Mouse (Mus musculus) limb, embryonic 11.5 days (tissue): ENCODE data around the gene Olfr601. TPM values are rescaled to one million over a fixed set of nuclear protein-coding genes. Genes with fewer than 3 reads are reported as not detected.
"Not testable (repeated sequence)": the region's sequence is repeated elsewhere in the genome, so short reads cannot be mapped to it uniquely, and the experiment has no call there.

Experiments used
- ATAC-seq: fragments of 200-750 bp; cut with Nextera tagmentation; 2 replicates; pipeline ENCODE4 v1.8.0; 2017; ENCODE audit warnings: low read depth; ENCODE audit not compliant: insufficient number of reproducible peaks, low FRiP score, low TSS enrichment
- DNase-seq: peaks from one replicate; pipeline ENCODE4 v3.0.0-alpha.2; 2015; ENCODE audit warnings: low spot score
- H3K27ac ChIP-seq: fragments of 300-500 bp; sonication (generic); replicated peaks from 2 replicates; pipeline ENCODE4 v1.5.1; 2014; ENCODE audit warnings: low read depth, mild to moderate bottlenecking, low read length
- H3K27me3 ChIP-seq: fragments of 300-500 bp; sonication (generic); 2 replicates; pipeline ENCODE4 v1.6.1; 2014; ENCODE audit warnings: mild to moderate bottlenecking, low read length, mixed read lengths; ENCODE audit not compliant: control insufficient read depth, insufficient read depth
- H3K36me3 ChIP-seq: fragments of 300-500 bp; sonication (generic); 2 replicates; pipeline ENCODE4 v1.6.1; 2014; ENCODE audit warnings: mild to moderate bottlenecking, low read length, moderate library complexity, mixed read lengths; ENCODE audit not compliant: control insufficient read depth, insufficient read depth
- H3K4me1 ChIP-seq: fragments of 300-500 bp; sonication (generic); 2 replicates; pipeline ENCODE4 v1.6.1; 2014; ENCODE audit warnings: low read length, mixed read lengths; ENCODE audit not compliant: control insufficient read depth, insufficient read depth
- H3K4me2 ChIP-seq: fragments of 300-500 bp; sonication (generic); 2 replicates; pipeline ENCODE4 v1.6.1; 2014; ENCODE audit warnings: low read depth, mild to moderate bottlenecking, moderate library complexity; ENCODE audit not compliant: severe bottlenecking
- H3K4me3 ChIP-seq: fragments of 300-500 bp; sonication (generic); 2 replicates; pipeline ENCODE4 v1.5.1; 2014; ENCODE audit warnings: low read depth, low read length
- H3K9ac ChIP-seq: fragments of 300-500 bp; sonication (generic); 2 replicates; pipeline ENCODE4 v1.6.1; 2014; ENCODE audit warnings: mild to moderate bottlenecking, low read length
- H3K9me3 ChIP-seq: fragments of 300-500 bp; sonication (generic); 2 replicates; pipeline ENCODE4 v1.6.1; 2016; ENCODE audit warnings: low read length; ENCODE audit not compliant: control insufficient read depth
- WGBS: fragments of 180-500 bp; shearing (Covaris S2); extraction: QIAGEN DNeasy Blood & Tissue Kit; methylation state at CpG from one replicate; pipeline ENCODE4 v1.1.7; 2014; 5-methylcytosine and 5-hydroxymethylcytosine counted together
- polyA plus RNA-seq: library from polyadenylated mRNA; unstranded; fragments of >200 nt; fragmentation: Nextera tagmentation; extraction: Ambion mirVana; gene quantifications from 2 replicates; pipeline ENCODE4 v1.2.1, GENCODE M21; 2014

Olfr601 gene
- polyA plus RNA-seq, result not detected in 2 replicates

GRCm38 (mm10) chr7:103362555-103362954 lies at the start of gene Olfr601:
Gene Olfr601 (minus strand): TSS chr7:103362655.
- ATAC-seq, result no peak
- Histone ChIP-seq H3K9ac (no peak within 1 kb of the TSS), H3K36me3 (no peaks in the 10 kb centered on the region), H3K4me2 (no peak within 1 kb of the TSS), H3K27me3 (no peaks in the 10 kb centered on the region), H3K4me1 (no peaks in the 10 kb centered on the region), H3K27ac (no peak within 1 kb of the TSS), H3K4me3 (no peak within 1 kb of the TSS), H3K9me3 (no peaks in the 10 kb centered on the region)
- WGBS, result 96% methylated on average over 1 of the region's 1 CpGs
- DNase-seq, result no peak

GRCm38 (mm10) chr7:103406521-103407055 lies 44.1 kb upstream of the Olfr601 start:
- not testable (repeated sequence) for H3K4me1 ChIP-seq, H3K4me3 ChIP-seq, DNase-seq, H3K36me3 ChIP-seq, H3K4me2 ChIP-seq, H3K9me3 ChIP-seq, H3K27me3 ChIP-seq, ATAC-seq, H3K9ac ChIP-seq, H3K27ac ChIP-seq
- WGBS, result 77% methylated on average over 3 of the region's 3 CpGs

DNA sequence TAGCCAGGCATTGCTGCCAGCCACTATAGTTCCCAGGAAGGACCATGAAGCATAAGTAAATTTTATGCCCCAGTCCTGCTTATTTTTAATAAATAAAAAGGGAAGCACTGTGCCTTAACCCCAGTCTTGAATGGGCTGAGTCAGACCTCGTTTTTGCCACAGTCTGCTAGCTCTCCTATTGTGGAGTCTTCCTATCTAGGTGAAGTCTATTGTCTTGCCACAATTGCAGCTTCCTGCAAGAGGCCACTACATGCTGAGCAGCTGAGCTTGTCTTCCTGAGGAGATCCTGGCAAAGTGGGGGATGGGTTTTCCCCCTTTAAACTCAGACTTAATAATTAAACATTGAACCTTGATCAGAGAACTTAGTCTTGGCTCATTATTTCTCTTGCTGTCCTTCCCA lies 36.5 kb upstream of the Olfr601 start:
- Histone ChIP-seq H3K9me3 (no peaks in the 10 kb centered on the region), H3K36me3 (no peaks in the 10 kb centered on the region), H3K9ac (no peak overlapping the region), H3K27ac (no peak overlapping the region), H3K4me2 (no peak overlapping the region), H3K4me1 (no peaks in the 10 kb centered on the region), H3K4me3 (no peak overlapping the region), H3K27me3 (no peaks in the 10 kb centered on the region)
- DNase-seq (no peak), ATAC-seq (no peak)
- WGBS, result 26% methylated on average over 1 of the region's 1 CpGs

- no peak for ATAC-seq
- H3K4me2 ChIP-seq, result no peak overlapping the region
These were observed 35.3 kb upstream of the Olfr601 start for GRCm38 (mm10) chr7:103397758-103398157.

DNA sequence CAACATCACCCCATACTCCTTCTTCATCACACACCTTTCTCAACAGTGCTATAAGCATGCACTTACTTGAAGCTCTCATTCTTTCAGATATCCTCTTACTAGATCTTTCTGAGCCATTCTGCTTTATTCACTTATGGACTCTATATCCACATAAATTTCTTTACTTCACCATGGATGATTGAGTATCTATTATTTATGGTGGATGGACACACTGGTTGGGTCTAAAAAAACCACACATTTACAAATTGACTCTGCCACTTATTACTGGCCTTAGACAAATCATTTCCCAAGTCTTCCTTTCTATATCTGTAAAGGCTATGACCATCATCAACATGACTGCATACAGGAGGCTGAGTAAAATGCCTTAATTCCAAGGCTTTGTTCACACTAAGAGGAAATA lies 23.6 kb upstream of the Olfr601 start, which contains the start of gene Olfr603:
Gene Olfr603, minus strand, starts transcription at position 101 of the 400 bp plus-strand sequence.
- Histone ChIP-seq H3K4me2 (no peak within 1 kb of the TSS), H3K27me3 (no peaks in the 10 kb centered on the region), H3K9me3 (no peaks in the 10 kb centered on the region), H3K9ac (no peak within 1 kb of the TSS), H3K4me1 (no peaks in the 10 kb centered on the region), H3K36me3 (no peaks in the 10 kb centered on the region), H3K4me3 (no peak within 1 kb of the TSS), H3K27ac (no peak within 1 kb of the TSS)
- no peak for ATAC-seq
- no peak for DNase-seq

More at GRCm38 (mm10) chr7:103397758-103398157, 35.3 kb upstream of the Olfr601 start:
- no peak overlapping the region for H3K27ac ChIP-seq
- H3K4me3 ChIP-seq, result no peak overlapping the region
- H3K9ac ChIP-seq, result no peak overlapping the region
- no peak for DNase-seq
- no peaks in the 10 kb centered on the region for H3K4me1 ChIP-seq
- no peaks in the 10 kb centered on the region for H3K9me3 ChIP-seq
- H3K36me3 ChIP-seq, result no peaks in the 10 kb centered on the region
- H3K27me3 ChIP-seq, result no peaks in the 10 kb centered on the region

- no peaks in the 10 kb centered on the region for H3K4me1 ChIP-seq
- H3K9ac ChIP-seq, result no peak within 1 kb of the TSS
- no peak within 1 kb of the TSS for H3K4me3 ChIP-seq
- DNase-seq (no peak), ATAC-seq (no peak)
- no peak within 1 kb of the TSS for H3K4me2 ChIP-seq
- no peaks in the 10 kb centered on the region for H3K36me3 ChIP-seq
- H3K27me3 ChIP-seq, result no peaks in the 10 kb centered on the region
- H3K9me3 ChIP-seq, result no peaks in the 10 kb centered on the region
- H3K27ac ChIP-seq, result no peak within 1 kb of the TSS
These were observed 12.9 kb downstream of the Olfr601 start, which contains the start of gene Olfr600 for GRCm38 (mm10) chr7:103349569-103349968. Gene Olfr600 (minus strand): TSS chr7:103349669.

GRCm38 (mm10) chr7:103335617-103336016 lies 26.8 kb downstream of the Olfr601 start, which contains the start of gene Olfr599:
Gene Olfr599 (plus strand): TSS chr7:103335917.
- H3K27ac ChIP-seq, result no peak within 1 kb of the TSS
- H3K4me2 ChIP-seq, result no peak within 1 kb of the TSS
- H3K36me3 ChIP-seq, result no peaks in the 10 kb centered on the region
- H3K9ac ChIP-seq, result no peak within 1 kb of the TSS
- H3K4me1 ChIP-seq, result no peaks in the 10 kb centered on the region
- DNase-seq (no peak), ATAC-seq (no peak)
- WGBS, result 92% methylated on average over 1 of the region's 1 CpGs
- no peaks in the 10 kb centered on the region for H3K9me3 ChIP-seq
- no peak within 1 kb of the TSS for H3K4me3 ChIP-seq
- no peaks in the 10 kb centered on the region for H3K27me3 ChIP-seq

DNA sequence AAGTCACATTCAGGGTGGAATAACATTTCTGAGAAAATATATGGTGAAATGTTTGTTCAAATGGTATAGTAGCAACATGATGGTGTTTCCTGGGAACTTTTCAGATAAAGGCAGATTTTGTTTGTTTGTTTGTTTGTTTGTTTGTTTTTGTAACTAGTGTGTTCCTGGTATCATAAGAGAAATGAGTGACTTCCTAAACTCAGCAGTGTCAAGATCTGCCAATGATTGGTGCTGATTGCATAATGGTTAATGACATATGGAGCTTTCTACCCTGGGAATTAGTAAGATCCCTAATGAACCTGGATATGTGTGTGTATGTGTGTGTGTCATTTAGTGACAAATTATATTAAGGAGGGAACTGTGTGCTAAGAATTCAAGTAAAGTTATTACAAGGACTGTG lies 39.2 kb downstream of the Olfr601 start, which contains the start of gene Olfr598:
Gene Olfr598, plus strand, starts transcription at position 301 of the 400 bp plus-strand sequence.
- Histone ChIP-seq H3K4me3 (no peak within 1 kb of the TSS), H3K9me3 (no peaks in the 10 kb centered on the region), H3K4me1 (no peaks in the 10 kb centered on the region), H3K36me3 (no peaks in the 10 kb centered on the region), H3K27me3 (no peaks in the 10 kb centered on the region), H3K27ac (no peak within 1 kb of the TSS), H3K4me2 (no peak within 1 kb of the TSS), H3K9ac (no peak within 1 kb of the TSS)
- DNase-seq, result no peak
- ATAC-seq, result no peak

- WGBS, result 93% methylated on average over 2 of the region's 2 CpGs
These were observed 46.4 kb downstream of the Olfr601 start, which contains the start of gene Olfr597 for GRCm38 (mm10) chr7:103316015-103316414. Gene Olfr597 (plus strand): TSS chr7:103316315.

More at GRCm38 (mm10) chr7:103316015-103316414, 46.4 kb downstream of the Olfr601 start, which contains the start of gene Olfr597:
- not testable (repeated sequence) for H3K36me3 ChIP-seq, H3K9me3 ChIP-seq, H3K9ac ChIP-seq, H3K4me2 ChIP-seq, ATAC-seq, H3K27ac ChIP-seq, DNase-seq, H3K27me3 ChIP-seq, H3K4me3 ChIP-seq, H3K4me1 ChIP-seq
